Mouse (Mus musculus): ENCODE results near the gene Arhgap22. TPM values are rescaled to one million over a fixed set of nuclear protein-coding genes. Genes with fewer than 3 reads are reported as not detected.

Gene Arhgap22
- polyA plus RNA-seq, 1 experiment from 2014 or later, result 10.7 TPM

DNA sequence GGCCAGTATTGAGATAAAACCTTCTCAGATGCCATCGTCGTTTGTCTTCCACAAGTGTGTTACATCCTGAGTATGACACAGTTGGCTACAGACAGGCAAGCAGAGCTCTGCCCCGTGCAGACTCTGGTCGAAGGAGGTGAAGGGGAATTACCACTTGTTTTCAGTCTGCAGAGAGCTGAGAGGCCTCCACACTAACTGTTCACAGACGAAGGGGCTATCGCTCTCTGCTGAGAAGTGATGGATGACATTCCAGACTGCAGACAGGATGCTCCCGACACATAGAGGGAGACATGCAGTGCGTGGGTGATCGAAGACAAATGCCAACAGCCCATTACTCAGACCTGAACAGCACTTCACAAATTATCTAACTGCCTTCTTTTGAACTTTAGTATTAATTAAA, 76.2 kb downstream of the Arhgap22 start:
- Histone ChIP-seq H3K4me3 (no peak overlapping the region), H3K4me1 (0 out of 2 replicates have a peak, but pooled peaks cover 5% of the 10 kb centered on the region), H3K27ac (no peak overlapping the region), H3K36me3 (no peaks in the 10 kb centered on the region), H3K9me3 (no peaks in the 10 kb centered on the region), H3K27me3 (no peaks in the 10 kb centered on the region; the same call in 1 of the 2 replicates), H3K4me2 (no peak overlapping the region), H3K9ac (no peak overlapping the region)
- peak; percentile 64; the same call in 1 of the 2 replicates for ATAC-seq (ENCODE audit: borderline replicate concordance, extremely low read depth, low FRiP score, low TSS enrichment)
- WGBS, result 8% methylated on average over 9 of the region's 9 CpGs

DNA sequence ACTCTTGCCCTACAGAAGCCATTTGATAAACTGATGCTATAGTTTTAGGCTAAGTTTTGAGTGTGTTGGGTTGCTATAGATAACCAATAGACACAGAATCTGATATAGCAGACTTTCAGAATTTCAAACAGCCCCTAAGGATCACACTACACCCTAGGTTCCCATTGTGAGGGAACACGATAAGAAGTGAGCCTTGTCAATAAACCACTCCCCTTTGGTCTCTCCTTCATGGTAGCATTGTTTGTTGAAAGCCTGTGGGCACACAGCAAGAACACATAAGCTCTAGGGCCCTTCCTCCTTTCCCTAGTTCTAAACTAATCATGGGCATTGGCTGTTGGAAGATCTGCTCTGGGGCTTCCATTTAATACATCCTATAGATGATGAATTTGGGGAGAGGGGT, 80.7 kb downstream of the Arhgap22 start:
- no peak overlapping the region for H3K4me3 ChIP-seq
- no peak overlapping the region for H3K27ac ChIP-seq
- WGBS, result 41% methylated on average over 1 of the region's 1 CpGs
- H3K27me3 ChIP-seq, result no peaks in the 10 kb centered on the region
- H3K9me3 ChIP-seq, result no peaks in the 10 kb centered on the region
- H3K4me1 ChIP-seq, result 0 out of 2 replicates have a peak, but pooled peaks cover 5% of the 10 kb centered on the region
- H3K9ac ChIP-seq, result no peak overlapping the region
- no peak for ATAC-seq (ENCODE audit: borderline replicate concordance, extremely low read depth, low FRiP score, low TSS enrichment)
- no peaks in the 10 kb centered on the region for H3K36me3 ChIP-seq
- no peak overlapping the region for H3K4me2 ChIP-seq

DNA sequence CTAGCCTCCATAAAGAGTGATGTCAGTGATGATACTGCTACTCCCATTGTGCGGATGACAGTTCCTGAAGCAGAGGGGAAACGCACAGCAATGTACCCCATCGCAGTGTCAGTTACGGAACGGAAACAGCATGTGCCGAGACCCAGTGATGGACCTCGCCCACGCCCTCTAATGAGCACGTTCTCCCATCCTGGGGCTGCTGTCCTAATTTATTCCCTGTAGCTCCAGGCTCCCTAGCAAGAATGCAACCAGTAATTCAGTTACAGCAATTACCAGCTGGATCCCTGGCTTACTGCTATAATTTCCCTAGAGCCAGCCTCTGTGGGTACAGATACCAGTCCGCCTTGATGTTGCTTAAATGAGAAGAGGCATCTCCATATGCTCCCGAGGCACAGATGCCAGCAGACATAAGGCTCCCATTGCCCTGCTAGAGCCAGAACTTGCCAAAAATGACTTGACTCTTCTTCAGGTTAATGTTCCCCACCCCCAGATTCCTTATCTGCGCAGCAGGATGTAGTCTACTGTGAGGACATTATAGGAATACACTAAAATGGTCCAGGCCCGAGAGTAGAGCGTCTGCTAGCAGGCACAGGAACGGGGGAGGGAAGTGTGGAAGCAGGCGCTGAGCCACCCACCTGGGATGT, 83.0 kb downstream of the Arhgap22 start:
- H3K4me1 ChIP-seq, result no peaks in the 10 kb centered on the region
- H3K9me3 ChIP-seq, result no peaks in the 10 kb centered on the region
- WGBS, result 84% methylated on average over 16 of the region's 16 CpGs

DNA sequence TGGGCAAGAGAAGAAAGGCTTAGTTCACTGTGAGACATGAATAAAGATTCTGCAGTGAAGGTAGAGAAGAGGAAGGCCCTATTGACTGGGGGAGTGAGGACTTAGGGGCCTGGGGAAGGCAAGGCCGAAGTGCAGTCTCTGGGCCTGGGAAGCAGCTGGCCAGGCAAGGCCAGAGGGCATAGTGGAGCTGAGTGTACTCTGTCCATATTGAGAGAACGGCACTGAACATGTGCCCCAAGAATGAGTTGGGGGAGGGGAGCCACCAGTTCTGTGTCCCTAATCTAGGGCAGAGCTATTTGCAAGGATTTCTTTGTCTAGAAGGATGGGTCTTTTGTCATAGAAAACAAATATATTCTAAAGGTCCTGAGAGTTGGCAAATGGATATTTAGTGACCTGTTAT, 86.8 kb downstream of the Arhgap22 start:
- H3K9me3 ChIP-seq, result no peaks in the 10 kb centered on the region
- no peak overlapping the region for H3K4me2 ChIP-seq
- 77% methylated on average over 2 of the region's 2 CpGs for WGBS
- no peaks in the 10 kb centered on the region for H3K27me3 ChIP-seq
- no peak overlapping the region for H3K27ac ChIP-seq
- H3K4me3 ChIP-seq, result no peak overlapping the region
- H3K36me3 ChIP-seq, result no peaks in the 10 kb centered on the region
- no peak overlapping the region for H3K9ac ChIP-seq
- no peaks in the 10 kb centered on the region for H3K4me1 ChIP-seq
- ATAC-seq (ENCODE audit: borderline replicate concordance, extremely low read depth, low FRiP score, low TSS enrichment), result no peak

More for the DNA sequence above, 83.0 kb downstream of the Arhgap22 start:
- no peak overlapping the region for H3K4me2 ChIP-seq
- no peak overlapping the region for H3K27ac ChIP-seq
- no peaks in the 10 kb centered on the region for H3K27me3 ChIP-seq
- no peak overlapping the region for H3K4me3 ChIP-seq
- no peak overlapping the region for H3K9ac ChIP-seq
- no peaks in the 10 kb centered on the region for H3K36me3 ChIP-seq
- no peak for ATAC-seq (ENCODE audit: borderline replicate concordance, extremely low read depth, low FRiP score, low TSS enrichment)

DNA sequence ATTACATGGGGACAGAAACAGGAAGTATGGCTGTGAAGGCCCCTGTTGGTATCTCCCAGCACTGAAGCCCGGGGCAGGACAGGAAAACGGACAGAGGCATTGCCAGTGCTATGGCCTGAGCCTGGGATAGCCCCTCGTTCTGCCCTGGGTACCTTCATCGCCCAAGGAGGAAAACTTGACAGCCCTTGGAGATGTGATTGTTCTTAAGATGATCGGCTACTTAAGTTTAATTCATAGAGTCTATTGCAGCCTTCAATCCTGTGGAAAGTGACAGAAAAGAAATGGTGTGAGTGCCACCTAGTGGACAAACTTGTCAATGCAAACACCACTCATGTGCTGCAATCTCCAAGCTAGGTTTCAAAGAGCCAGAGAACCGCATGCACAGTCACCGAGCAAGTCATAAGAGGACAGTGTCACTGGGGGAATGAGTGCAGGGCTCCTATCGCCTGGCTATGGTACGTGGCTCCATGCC, 89.6 kb downstream of the Arhgap22 start:
- WGBS, result 22% methylated on average over 9 of the region's 9 CpGs
- Histone ChIP-seq H3K9me3 (no peaks in the 10 kb centered on the region), H3K27me3 (no peaks in the 10 kb centered on the region), H3K9ac (no peak overlapping the region), H3K4me1 (no peaks in the 10 kb centered on the region), H3K4me3 (no peak overlapping the region), H3K4me2 (no peak overlapping the region), H3K36me3 (no peaks in the 10 kb centered on the region), H3K27ac (no peak overlapping the region)
- ATAC-seq (ENCODE audit: borderline replicate concordance, extremely low read depth, low FRiP score, low TSS enrichment), result peak; percentile 47; the same call in 1 of the 2 replicates

- no peak overlapping the region for H3K27ac ChIP-seq
- H3K9ac ChIP-seq, result no peak overlapping the region
- H3K4me2 ChIP-seq, result no peak overlapping the region
- no peak overlapping the region for H3K4me3 ChIP-seq
- no peaks in the 10 kb centered on the region for H3K4me1 ChIP-seq
- ATAC-seq (ENCODE audit: borderline replicate concordance, extremely low read depth, low FRiP score, low TSS enrichment), result no peak
- H3K27me3 ChIP-seq, result no peaks in the 10 kb centered on the region
- 56% methylated on average over 12 of the region's 12 CpGs for whole genome bisulfite sequencing
- H3K36me3 ChIP-seq, result no peaks in the 10 kb centered on the region
- no peaks in the 10 kb centered on the region for H3K9me3 ChIP-seq
These were observed 91.9 kb downstream of the Arhgap22 start for GRCm38 (mm10) chr14:33305645-33306281.

DNA sequence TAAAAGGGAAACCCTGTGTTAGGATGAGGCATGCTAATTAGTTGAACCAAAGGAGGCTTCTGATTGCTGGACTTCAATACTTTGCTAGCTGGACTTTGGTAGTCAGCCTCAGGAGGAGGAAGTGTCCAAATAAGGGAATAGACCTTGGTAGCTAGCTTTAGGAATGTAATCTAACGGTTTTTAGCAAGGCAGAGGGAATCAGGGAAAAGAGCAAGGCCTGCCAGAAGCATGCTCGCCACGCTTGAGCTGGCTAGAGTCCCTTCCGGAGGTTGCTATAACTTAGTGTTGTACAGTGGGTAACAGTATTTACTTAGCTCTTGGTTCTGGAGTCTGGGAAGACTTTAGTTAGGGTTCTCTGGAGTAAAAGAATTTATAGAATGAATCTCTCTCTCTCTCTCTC, 96.9 kb downstream of the Arhgap22 start:
- H3K4me2 ChIP-seq, result no peak overlapping the region
- WGBS, result 7% methylated on average over 4 of the region's 4 CpGs
- H3K4me1 ChIP-seq, result peaks cover 26% of the 10 kb centered on the region
- H3K27ac ChIP-seq, result no peak overlapping the region
- no peaks in the 10 kb centered on the region for H3K27me3 ChIP-seq
- H3K36me3 ChIP-seq, result no peaks in the 10 kb centered on the region
- ATAC-seq (ENCODE audit: borderline replicate concordance, extremely low read depth, low FRiP score, low TSS enrichment), result no peak
- H3K9me3 ChIP-seq, result no peaks in the 10 kb centered on the region
- H3K4me3 ChIP-seq, result no peak overlapping the region
- no peak overlapping the region for H3K9ac ChIP-seq

- Histone ChIP-seq H3K27ac (peak overlapping the region; percentile 57), H3K27me3 (no peaks in the 10 kb centered on the region), H3K9me3 (no peaks in the 10 kb centered on the region), H3K4me2 (no peak overlapping the region), H3K36me3 (no peaks in the 10 kb centered on the region), H3K4me3 (no peak overlapping the region), H3K4me1 (peaks cover 26% of the 10 kb centered on the region), H3K9ac (no peak overlapping the region)
- no peak for ATAC-seq (ENCODE audit: borderline replicate concordance, extremely low read depth, low FRiP score, low TSS enrichment)
- 44% methylated on average over 4 of the region's 4 CpGs for WGBS
These were observed 98.5 kb downstream of the Arhgap22 start for GRCm38 (mm10) chr14:33312309-33312708.

DNA sequence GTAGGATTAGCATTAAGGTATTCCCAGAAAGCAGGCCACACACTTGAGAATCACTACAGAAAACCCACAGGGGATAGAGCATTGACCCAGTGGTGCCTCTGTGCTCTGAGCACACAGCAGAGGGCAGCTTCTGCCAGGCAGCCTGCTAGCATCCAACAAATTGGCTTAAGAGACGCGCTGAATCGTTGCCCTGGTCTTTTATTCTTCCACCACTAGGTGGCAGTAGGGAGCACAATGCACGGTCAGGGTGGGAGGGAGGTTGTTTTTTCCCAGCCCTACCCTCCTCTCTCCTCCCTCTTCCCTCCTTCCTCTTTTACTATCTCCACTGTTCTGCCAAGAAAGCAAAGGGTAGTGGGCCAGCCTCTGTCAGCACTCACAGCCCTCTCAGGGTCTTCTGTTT, 99.8 kb downstream of the Arhgap22 start:
- Histone ChIP-seq H3K4me2 (no peak overlapping the region), H3K9ac (no peak overlapping the region), H3K27ac (no peak overlapping the region), H3K4me3 (no peak overlapping the region), H3K36me3 (no peaks in the 10 kb centered on the region), H3K4me1 (peaks cover 36% of the 10 kb centered on the region), H3K9me3 (no peaks in the 10 kb centered on the region), H3K27me3 (no peaks in the 10 kb centered on the region)
- peak; percentile 29; the same call in 1 of the 2 replicates for ATAC-seq (ENCODE audit: borderline replicate concordance, extremely low read depth, low FRiP score, low TSS enrichment)
- 2% methylated on average over 4 of the region's 4 CpGs for WGBS

DNA sequence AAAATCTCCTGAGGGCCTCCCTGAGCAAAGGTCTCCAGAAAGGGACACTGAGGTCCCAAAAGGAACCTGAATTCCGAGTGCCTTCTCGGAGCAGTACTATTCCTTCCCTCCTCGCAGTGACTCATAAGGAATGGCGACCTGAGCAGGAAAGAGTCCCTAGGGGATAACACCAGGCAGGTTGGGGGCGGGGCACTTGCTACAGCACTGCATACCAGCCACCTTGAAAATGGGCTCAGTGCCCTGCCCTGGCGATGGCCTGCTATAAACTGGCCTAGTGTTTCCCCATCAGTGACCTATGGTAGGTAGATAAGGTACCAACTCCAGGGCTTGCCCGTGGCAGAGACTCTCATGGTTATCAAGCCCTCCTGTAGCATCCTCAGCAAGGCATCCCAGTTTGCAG, 100.3 kb downstream of the Arhgap22 start:
- WGBS, result 47% methylated on average over 7 of the region's 7 CpGs
- Histone ChIP-seq H3K9ac (no peak overlapping the region), H3K4me3 (no peak overlapping the region), H3K27me3 (no peaks in the 10 kb centered on the region), H3K27ac (no peak overlapping the region), H3K4me2 (no peak overlapping the region), H3K9me3 (no peaks in the 10 kb centered on the region), H3K4me1 (peaks cover 39% of the 10 kb centered on the region), H3K36me3 (no peaks in the 10 kb centered on the region)
- ATAC-seq (ENCODE audit: borderline replicate concordance, extremely low read depth, low FRiP score, low TSS enrichment), result no peak

GRCm38 (mm10) chr14:33315111-33315510, 101.3 kb downstream of the Arhgap22 start:
- H3K4me2 ChIP-seq, result no peak overlapping the region
- no peak overlapping the region for H3K9ac ChIP-seq
- no peaks in the 10 kb centered on the region for H3K9me3 ChIP-seq
- no peak overlapping the region for H3K27ac ChIP-seq
- H3K4me1 ChIP-seq, result peaks cover 43% of the 10 kb centered on the region
- no peaks in the 10 kb centered on the region for H3K27me3 ChIP-seq
- H3K36me3 ChIP-seq, result no peaks in the 10 kb centered on the region
- WGBS, result 42% methylated on average over 5 of the region's 5 CpGs
- no peak overlapping the region for H3K4me3 ChIP-seq
- ATAC-seq (ENCODE audit: borderline replicate concordance, extremely low read depth, low FRiP score, low TSS enrichment), result no peak

DNA sequence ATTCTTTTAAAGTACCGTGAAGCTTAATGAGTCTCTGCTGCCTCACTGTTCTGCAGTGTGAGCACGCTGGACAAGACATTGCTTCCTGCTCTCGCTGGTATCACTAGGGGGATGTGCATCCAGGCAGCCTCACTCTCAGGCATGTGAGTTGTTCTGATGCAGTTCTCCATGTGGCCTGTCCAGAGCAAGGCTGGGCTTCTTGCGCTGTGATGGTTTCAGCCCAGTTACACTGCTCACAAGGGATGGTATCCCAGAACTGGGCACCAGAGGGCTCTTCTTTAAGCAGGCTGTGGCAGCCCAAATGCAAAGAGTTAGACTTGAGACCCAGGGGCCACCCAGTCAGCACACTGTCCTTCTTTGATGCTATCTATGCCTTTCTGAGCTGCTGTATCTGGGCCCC, 101.9 kb downstream of the Arhgap22 start:
- Histone ChIP-seq H3K27ac (no peak overlapping the region), H3K36me3 (no peaks in the 10 kb centered on the region), H3K4me2 (no peak overlapping the region), H3K9me3 (no peaks in the 10 kb centered on the region), H3K9ac (no peak overlapping the region), H3K27me3 (no peaks in the 10 kb centered on the region), H3K4me3 (no peak overlapping the region), H3K4me1 (peaks cover 49% of the 10 kb centered on the region)
- ATAC-seq (ENCODE audit: borderline replicate concordance, extremely low read depth, low FRiP score, low TSS enrichment), result no peak
- 46% methylated on average over 4 of the region's 4 CpGs for WGBS
